Mouse (Mus musculus): Measurements from ENCODE around the gene Plch2.
A peak's percentile ranks its signal among the peaks of the same experiment; 100 is the strongest.

Plch2 gene

DNA sequence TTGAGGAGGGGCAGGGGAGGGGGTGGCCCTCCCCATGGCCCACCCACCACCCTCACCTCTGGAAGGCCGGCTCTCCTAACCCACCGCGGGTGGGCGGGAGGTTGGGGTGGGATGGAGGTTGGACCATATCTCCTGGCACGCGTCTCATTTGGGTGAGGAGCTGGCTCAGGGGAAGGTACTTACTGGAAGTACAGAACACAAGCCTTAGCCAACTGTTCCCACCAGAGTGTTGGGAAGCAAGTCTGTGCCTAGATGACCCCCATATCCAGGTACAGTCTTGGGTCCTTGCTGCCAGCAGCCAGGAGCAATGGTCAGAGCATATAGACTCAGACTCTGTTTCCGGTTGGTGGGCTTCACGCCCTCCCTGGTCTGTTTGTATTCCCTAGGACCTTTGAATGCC, 98.0 kb downstream of the Plch2 start:
- no peak for DNase-seq (ENCODE audit: low spot score in 2 of 2)

DNA sequence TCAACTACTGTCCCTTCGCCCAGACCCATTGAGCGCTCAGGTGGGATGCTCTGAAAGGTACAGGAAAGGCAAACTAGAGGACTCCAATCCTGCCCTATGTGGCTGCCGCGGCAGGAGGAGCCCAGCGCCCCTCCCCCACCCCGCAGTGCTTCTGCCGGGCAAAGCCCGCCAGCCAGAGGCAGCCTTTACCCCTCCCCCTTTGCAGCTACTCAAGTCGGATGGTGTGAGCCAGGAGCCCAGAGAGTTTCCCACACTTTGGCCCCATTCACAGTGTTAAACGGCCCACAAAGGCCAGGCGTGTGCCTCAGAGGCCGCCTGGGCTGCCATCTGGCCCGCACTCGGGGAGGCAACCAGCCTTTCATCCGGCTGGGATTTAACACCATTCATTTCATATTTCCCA, 98.4 kb downstream of the Plch2 start:
- DNase-seq (ENCODE audit: low spot score in 2 of 2): no peak

DNA sequence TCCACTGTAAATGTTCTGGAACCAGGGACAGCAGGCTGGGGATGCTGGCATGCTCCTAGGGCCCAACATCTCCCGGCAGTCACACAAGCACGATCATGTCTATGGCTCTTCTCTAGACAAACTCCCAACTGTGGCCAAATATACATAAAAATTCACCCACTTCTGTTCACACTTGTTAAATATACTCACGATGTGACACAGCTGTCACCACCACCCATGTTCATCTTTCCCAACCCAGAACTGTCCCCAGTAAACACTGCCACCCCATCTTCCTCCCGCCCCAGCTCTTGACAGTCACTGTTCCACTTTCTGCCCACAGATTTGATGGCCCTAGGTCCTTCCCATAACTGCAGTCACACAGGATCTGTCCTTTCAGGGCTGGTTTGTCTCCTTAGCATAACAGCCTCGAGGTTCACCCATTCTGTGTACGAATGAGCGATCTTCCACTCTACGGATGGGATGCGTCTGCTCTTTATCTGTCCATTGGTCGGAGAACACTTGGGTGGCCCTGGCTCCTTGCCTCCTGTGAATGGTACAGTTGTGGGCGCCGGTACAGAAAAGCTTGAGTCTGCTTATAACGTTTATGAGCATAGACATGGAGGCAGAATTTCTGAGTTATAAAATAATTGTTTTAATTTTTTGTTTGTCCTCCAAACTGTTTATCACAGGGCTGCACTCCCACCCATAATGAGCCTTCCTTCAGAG, 99.1 kb downstream of the Plch2 start:
- DNase-seq (ENCODE audit: low spot score in 2 of 2): no peak

DNA sequence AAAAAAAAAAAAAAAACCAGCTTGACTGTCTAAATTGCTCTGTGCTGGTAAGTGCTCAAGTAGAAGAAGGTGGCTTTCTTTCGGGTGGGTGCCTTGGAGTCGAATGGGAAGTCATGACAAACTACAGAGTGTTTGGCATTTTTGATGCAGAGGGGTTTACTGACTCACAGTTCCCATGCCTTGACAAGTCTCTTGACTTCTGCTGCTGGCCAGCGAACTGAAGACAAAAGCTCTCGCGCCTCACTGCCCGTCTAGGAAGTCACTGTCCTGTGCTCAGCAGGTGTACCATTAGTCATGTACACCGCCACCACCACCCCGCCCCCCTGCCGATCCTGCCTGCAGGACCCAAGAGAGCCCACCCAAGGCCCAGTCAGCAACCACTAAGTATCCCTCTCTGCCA, 100.0 kb downstream of the Plch2 start:
- peak in 1 of 2 experiments; percentile 29 for DNase-seq (ENCODE audit: low spot score in 2 of 2)

DNA sequence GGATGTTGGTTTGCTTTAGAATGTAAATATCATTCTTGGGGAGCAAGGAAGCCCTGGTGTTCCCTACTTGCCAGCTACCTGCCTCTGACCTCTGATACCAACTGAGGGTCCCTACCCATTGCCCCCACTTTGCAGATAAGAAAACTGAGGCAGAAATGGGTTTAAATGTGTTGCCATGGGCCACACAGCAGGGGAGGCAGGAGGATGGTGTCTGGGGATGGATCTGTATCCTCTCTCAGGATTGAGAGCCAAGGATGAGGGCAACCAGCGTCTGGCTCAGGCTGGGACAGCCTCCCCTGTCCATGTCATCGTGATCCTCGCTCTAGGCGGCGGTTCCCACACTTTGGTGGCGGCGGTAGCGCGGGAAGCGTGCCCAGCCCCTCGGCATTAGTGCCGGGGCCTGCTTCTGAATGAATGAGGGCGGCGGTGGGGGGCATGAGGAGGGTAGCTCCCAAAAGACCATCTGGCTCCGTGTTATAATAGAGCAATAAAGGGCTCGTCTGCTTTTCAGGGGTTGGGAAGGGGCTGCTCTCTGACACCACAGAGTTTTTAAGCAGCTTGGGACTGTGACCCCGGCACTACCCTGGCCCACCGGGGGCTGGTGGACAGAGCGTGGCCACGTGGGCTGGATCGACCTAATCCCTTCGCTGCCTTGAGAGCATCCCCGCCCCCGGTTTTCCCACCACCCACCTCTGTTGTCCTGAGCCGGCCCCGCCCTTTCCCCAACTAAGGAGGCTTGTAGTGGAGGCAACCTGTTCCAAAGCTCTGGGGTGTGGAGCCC, 103.9 kb downstream of the Plch2 start:
- no peak for DNase-seq (ENCODE audit: low spot score in 2 of 2)

DNA sequence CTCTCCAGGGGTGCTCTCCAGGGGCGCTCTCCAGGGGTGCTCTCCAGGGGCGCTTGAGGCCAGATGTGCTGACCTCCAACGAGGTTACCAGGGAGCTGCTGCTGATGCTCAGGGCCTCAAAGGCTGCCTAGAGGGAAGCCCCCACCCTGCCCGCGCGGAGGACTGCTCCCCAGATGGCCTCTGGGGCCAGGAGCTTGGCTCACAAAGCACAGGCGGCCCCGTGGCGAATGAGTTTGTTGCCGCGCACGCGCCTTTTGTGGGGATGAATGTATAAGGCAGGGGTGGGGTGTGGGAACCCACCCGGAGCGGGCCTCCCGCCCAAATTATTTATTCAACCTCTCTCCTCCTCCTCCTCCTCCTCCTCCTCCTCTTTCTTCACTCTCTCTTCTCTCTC, 107.0 kb downstream of the Plch2 start:
- no peak for DNase-seq (ENCODE audit: low spot score in 2 of 2)

DNA sequence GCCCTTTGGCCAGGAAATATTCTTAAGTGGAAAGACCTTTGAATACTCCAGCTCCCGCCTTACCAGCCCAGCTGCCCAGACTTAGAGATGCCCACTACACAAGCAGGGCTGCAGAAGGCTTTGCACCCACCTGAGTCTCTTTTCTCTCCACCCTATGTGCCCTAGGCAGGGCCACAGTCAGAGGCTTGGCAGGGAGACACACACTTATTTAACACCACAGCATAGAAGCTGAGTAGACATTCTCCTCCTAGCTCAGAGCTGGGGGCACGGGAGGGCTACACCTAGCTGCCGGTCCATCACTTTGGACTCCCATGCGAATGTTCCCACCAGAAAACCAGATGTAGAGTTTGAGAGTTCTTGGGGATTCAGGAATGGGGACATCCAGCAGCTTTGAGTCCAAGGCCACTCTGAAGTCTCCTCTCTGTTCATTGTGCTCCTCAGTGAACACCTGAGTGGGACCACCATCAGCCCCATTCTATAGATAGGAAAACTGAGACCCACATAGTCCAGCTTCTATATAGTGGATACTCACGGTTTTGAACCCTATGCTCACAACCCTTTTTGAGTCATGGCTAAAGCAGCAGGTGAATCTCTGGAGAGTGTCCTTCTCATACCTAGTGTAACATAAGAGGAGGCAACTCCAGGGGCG, 107.5 kb downstream of the Plch2 start:
- DNase-seq (ENCODE audit: low spot score in 2 of 2): no peak

DNA sequence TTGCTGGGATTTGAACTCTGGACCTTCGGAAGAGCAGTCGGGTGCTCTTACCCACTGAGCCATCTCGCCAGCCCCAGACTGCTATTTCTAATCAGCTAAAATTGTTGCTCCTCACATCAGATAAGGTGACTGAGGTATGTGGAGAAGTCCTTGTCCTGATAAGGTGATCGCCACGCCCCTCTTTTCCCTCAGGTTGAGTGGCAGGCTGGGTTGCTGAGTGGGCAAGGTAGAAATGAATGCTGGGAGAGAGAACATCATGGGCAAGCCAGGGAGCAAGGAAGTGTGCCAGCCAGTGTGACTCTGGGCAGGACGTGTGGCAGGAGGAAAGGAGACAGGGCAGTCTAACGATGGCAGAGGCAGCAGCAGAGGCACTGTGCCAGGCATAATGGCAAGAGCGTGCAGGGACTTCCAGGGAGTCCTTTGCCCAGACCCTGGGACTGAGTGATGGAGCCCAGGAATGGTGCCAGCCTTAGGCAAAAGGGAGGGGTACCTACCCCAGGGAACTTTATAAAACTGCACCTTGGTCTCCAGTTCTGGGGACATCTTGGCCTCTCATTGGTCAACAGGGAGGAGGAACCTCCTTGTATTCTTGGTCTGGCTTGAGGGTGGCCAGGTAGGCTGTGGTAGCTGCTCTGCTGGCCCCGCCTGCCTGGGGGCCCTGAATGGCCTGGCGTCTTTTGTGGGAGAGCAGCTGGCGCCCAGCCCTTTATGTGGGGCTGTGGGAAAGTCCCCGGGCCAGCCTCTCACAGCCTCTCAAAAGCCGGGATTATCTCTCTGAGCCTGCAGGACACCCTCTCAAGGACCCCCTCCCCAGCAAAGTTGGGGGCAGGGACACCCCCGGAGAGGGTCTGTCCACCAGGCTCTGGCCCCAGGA, 108.3 kb downstream of the Plch2 start:
- no peak for DNase-seq (ENCODE audit: low spot score in 2 of 2)

DNA sequence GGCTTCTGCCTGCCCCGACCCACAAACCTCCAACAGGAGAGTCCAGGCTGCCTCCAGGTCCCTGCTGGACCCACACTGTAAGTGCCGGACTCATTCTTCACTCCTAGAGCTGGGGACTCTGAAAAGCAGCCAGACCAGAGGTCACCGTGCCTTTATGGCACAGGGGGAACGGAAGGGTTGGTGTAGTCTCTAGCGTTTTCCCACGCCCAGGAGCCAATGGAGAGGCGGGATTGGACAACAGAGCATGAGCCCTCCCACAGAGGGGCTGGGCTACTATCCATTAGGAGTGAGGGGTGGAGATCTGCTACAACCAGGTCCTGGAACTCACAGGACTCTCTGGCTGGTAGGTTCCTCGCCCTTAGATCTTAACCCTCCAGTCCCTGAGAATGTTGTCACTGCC, 110.3 kb downstream of the Plch2 start:
- no peak for DNase-seq (ENCODE audit: low spot score in 2 of 2)

DNA sequence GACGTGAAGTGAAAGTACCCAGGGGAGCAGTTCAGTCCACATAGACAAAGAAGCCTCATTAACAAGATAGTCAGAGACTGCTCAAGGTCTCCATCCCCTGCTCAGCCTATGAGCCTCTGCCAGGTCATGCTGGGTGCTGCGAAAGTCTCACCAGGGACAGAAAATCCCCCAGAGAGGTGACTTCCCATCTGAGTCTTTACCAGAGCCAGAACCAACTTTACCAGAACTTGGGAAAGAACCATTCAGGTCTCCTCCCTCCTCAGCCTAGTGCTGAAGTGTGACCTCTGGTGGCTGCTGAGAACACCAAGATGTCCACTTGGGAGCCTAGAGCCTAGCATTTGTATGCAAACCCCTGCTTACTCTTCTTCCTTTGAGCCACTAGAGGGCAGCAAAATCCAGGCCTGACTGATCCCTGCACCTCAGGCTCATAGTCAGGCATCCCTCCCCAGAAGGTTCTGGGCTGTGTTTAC, 112.4 kb downstream of the Plch2 start:
- peak; percentile 69 to 80 for DNase-seq (ENCODE audit: low spot score in 2 of 2)

DNA sequence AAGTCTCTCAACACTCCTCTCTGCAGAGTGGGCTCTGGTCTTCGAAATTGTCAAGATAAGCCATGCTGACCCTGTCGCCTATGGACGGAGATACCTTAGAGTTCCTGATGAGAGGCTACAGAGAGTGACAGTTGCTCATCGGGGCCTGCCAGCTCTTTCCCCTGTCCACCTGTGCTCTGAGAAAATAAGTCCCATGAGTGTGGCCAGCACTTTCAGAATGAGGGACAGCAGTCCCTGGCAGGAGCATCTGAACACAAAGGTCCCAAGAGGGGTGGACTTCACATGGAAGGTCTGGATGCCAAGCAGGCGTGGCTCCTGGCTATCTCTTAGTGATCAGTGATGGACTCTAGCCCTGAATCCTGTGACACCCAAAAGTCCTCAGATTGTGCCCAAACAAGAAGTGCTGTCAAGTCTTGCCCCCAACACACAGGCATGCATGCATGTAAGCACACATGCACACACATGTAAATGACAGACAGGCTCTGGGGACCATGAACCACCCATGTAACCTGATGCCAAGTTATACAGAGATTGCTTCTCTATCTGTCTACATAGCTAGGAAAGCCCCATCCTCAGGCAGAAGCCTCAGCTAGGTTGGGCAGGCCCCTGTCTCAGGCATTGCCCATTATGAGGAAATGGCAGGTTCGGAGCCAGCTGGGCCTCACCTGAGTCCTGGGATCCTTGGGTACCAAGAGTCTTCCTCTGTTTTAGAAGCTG, 113.1 kb downstream of the Plch2 start:
- no peak for DNase-seq (ENCODE audit: low spot score in 2 of 2)

DNA sequence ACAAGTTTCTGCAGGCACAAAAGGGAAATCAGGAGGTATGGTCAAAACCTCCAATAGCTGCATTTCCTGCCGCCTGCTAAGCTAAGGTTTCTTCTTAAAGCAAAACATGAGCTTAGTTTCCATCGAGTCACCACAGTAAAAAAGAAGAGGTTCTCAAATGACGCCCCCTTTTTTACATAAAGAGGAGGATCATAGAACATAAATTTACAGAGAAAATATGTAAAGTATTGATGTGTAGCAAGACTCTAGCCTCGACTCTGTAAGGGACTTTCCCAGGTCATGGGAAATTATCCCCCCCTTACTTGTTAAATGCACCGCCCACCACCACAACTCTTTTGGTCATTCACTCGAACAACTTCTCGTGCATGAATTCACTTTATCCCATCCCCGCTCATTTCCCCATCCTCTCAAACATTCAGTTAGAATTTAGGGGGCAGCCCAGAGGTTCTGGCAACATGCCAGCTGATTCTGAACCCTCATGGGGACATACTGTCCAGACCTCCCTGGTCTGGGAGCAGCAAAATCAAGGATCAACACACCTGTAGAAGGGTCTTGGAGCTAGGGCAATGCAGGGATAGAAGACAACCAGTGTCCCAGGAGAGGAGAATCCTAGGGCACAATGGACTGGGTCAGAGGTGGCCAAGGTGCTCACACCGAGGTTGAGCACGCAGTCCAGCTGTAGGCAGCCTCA, 113.8 kb downstream of the Plch2 start:
- no peak for DNase-seq (ENCODE audit: low spot score in 2 of 2)

DNA sequence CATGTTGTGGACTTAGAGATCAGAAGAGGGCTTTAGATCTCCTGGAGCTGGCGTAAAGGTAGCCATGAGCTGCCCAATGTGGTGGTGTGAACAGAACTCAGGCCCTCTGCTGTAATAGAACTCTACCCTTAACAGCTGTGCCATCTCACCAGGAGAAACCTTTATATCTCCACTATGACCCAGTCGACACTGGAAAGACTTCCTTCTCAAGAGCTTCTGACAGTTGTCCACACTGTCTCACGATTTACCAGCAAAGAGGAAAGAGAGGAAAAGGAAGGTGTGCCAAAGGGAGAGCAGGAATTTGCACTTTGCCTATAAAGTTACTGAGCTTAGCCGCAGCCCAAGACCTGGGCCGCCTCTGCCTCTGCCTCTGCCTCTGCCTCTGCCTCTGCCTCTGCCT, 114.8 kb downstream of the Plch2 start:
- DNase-seq (ENCODE audit: low spot score in 2 of 2): no peak

DNA sequence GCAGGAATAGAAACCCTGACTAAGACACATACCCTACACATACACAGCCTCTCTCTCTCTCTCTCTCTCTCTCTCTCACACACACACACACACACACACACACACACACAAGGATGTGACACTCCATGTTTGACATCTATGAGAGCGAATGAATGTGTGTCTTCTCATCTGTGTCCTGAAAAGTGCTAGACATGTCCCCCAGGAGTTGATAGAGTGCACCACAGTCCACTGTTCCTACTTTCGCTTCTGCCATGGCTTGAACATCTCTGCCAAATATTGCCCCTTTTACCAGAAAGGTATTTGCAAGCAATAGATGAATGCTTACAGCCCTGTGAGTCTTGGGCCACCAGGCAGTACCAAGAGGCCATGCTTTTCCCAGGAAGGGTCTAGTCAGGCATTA, 116.4 kb downstream of the Plch2 start:
- no peak for DNase-seq (ENCODE audit: low spot score in 2 of 2)

DNA sequence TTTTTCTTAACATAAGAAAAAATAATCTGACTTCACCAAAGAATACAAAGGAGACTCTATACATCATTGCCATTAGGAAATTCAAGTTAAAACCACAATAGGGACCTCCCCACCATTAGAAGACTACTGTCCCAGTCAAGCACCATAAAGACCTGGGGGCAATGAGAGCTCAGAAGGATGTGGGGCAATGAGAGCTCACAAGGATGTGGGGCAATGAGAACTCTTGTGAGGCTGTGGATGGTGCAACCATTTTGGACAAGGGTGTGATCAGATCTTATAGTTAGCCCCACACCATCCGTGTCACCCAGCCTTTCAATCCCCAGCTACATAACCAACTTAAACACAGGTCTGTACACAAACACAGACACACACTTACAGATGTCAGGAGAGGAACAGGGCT, 118.8 kb downstream of the Plch2 start:
- DNase-seq (ENCODE audit: low spot score in 2 of 2): no peak

DNA sequence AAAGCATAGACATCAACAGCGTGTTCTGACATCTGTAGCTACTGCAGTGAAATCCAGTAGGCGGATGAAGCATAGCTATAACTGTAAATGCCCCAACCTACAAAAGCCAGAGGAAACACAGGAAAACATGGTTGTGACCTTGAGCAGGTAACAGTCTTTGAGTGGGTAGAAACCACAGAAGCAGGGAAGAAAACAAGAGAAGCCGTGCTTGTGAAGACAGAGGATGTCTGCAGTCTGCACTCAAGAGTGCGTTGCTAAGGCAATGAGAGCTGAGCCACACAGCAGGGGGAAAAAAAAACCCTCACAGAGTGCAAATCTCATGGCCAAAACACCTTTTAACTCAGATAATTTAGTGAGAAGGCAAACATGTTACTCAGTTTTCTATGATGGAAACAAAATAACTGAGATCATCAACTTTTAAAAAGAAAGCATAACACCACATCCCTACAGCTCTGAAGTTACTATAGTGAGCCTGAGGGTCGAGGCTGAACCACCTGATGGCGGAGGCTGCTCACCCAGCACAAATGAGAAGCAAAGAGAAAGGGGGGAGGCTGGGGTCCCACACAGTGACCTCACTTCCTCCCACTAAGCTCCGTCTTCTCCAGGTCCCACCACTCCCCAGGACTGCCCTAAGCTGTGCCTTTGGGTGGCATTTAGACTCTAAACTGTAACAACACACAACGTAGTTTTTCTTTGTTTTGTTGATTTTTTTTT, 119.9 kb downstream of the Plch2 start:
- peak in 1 of 2 experiments; percentile 48 for DNase-seq (ENCODE audit: low spot score in 2 of 2)

DNA sequence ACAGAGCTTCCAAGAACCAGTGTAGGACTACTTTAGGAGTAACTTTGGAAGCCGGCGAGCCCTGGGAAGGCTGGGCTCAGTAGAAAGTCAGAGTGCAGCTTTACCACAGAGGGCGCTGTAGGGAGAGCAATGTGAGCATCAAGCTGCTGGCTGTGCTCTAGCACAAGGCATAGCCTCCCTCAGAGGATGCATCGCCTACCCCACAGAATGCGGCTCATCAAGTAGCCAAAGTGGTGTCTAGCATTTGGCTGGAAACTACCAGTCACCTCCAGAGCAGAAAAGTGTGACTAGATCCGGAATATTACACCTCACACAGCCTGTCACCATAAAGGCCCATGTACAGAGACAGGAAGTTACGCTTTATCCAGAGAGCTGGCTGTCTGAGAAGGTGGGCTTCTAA, 120.8 kb downstream of the Plch2 start:
- DNase-seq (ENCODE audit: low spot score in 2 of 2): peak in 1 of 2 experiments; percentile 46

DNA sequence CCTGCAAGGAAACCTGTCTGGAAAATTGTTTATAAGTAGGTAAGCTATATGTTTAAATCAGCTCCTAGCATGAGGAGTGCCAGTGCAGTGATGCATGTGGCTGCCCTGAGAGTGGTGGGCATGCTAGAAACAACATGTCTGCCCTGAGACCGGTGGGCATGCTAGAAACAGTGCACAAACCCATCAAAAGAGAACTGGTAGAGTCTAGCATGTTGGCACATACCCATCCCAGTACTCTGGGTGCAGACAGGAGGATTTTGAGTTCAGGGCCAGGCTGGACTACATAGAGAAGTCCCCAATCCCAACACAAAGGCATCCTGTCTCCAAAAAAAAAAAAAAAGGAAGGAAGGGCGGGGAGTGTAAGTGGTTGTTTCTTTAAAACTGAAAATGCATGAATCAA, 121.8 kb downstream of the Plch2 start:
- no peak for DNase-seq (ENCODE audit: low spot score in 2 of 2)

DNA sequence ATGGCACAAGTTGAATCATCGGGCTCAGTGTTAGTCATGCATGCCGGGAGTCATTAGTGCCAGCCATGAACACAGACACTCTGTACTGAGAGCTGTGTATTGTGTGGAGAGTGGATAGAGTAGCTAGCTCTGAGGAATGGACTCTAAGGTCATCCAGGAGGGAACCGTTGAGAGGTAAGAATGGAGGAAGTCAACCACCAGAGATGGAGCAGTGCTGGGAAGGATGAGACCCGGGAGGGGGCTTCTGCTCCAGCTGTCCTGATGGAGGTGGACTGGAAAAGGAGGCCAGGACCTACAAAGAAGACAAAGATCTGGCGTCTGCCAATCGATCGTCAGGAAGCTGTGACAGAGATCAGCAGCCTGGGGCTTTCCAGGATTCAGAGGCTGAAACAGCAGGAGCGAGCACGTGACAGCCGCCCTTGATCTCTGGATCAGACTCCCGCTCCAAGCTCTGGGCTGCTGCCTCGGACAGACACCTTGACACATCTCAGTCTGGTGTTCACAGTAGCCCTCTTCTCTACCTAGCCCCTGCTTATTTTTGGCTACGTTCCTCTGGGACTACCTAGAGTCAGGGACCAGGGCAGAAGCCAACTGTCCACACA, 123.2 kb downstream of the Plch2 start:
- no peak for DNase-seq (ENCODE audit: low spot score in 2 of 2)
